Mouse (Mus musculus): Measurements from ENCODE around the gene Fbxl13.

The Fbxl13 gene

DNA sequence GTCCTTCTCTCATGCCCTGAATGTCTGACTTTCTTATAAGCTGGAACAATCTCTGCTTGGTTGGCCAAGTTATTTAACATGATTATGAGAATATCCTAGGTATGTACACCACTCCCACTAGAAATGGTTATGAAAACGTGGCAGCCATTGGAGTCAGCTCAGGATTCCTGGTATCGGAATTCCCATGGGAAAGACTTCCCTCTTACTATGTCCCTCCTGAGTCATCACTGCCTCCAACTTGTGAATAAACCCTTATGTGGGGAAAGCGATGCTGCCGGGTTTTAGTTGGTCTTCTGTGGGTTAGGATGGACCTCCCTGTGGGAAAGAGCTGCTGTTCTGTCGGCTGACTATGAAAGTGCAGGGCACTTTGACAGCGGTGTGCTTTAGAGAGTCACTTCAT lies 163.9 kb downstream of the Fbxl13 start:
- DNase-seq: no peak

DNA sequence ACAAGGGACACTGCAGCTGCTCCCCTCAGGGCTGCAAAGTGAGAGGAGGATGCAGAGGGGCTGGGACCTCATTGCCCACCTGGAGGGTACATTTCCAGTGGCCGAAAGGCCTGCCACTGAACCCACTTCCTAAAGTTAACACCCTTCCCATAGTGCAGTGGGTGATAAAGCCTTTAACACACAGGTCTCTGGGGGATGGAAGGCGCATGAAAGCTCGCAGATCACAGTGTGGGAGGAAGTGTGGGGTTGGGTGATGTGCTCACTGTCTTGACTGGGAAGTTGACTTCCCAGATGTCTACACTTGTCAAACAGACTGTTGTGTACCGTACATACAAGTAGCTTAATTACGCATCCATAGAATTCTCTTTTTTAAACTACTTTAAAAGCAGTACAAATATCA lies 165.7 kb downstream of the Fbxl13 start:
- no peak for DNase-seq

DNA sequence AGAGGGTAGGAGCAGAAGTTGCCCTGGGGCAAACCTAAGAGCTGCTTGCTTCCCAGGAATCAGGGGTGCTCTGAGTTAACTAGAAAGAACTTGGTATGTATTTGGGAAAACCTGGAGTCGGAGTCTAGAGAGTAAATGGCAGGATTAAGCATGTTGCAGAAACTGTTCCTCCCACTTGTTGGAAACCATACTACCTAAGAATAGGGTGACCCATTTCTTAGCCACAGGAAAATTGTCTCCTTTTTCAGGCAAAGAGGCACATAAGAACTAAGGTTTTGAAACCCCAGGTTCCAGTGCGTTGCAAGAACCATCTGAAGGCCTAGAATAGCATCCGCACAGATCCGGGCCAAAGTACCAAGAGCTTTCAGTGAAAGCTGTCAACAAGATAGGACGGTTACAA lies 167.0 kb downstream of the Fbxl13 start:
- no peak for DNase-seq

DNA sequence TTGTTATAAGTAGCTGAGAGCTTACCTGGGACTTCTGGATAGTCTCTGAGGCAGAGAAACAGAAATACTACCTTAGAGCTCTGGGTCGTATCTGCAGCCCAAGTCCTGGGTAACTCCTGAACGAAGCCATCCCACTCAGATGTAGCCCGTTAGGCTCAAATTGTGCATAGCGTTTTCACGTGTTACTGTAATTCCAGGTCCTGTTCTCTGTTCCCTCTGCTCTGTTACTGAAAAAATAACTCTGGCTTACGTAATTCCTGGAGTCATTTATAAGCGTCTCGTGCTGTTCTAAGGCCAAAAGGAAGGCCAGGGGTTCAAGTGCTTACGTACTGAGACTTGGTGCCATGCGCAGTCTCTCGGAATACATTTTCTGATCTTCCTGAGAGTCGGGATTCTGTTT lies 177.3 kb downstream of the Fbxl13 start:
- no peak for DNase-seq

- no peak for DNase-seq
Measured at GRCm38 (mm10) chr5:21467387-21467786, 178.0 kb downstream of the Fbxl13 start.

DNA sequence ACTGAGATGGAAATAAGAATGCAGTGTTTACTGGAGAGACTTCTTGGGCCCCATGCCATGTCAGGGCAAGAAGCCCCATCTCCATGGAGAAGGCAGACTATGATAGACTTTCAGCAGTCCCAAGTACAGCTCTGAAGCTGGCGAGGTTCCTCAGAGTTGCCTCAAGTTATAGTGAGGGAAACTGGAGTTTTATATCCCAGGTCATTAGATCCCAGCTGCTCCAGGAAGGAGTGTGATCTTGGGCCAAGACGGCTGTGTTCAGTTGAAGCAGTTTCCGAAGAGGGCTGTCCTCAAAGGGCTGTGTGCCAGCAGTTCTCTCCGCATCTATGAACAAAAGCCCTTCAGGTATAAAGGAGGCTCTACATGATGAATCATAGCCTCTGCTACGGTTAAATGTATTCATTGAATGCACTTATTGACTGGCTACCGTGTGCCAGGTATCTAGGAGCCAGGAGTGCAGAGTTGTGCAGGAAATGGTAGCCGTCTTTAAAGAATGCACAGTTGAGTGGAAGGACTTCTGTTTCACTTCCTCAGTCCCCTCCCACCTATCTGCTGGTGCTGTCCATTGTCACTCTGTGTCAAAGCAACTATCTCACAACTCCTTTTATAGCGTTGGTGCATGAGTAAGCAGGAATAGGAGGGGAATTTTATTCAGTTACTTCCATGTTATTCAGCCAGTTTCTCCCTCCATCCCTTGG lies 204.5 kb downstream of the Fbxl13 start:
- DNase-seq: peak; percentile 37 to 40

DNA sequence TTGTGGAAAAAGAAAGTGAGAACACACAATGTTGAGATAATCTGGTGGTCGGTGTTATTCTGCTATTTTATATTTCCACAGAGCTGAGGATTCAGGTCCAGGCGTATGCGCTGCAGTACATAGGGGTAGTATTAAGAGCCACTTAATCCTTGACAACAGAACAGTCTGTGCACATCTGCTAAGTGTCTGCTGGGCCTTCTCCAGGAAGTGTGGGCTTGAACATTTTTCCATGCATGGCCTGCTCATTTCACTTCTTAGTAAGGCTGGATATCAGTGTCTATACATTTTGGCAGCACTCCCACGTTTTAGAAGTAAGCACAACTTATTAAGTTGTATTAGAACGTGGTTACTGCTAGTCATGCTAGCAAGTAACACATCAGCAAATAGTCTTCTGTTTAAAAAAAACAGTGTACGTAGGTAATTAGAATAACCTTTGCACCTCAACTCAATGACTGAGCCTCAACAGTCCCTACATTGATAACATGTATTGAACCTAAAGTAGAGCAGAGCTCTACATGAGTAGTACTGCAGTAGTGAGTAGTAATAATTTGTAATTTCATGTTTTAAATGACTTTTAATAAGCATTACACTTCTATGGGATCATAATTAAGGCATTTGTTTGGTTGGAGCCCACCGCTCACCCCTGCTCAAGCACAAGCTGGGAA lies 205.9 kb downstream of the Fbxl13 start:
- DNase-seq: no peak

GRCm38 (mm10) chr5:21438428-21438827 lies 207.0 kb downstream of the Fbxl13 start:
- DNase-seq: no peak

- no peak for DNase-seq
Measured at GRCm38 (mm10) chr5:21436471-21436975, 208.9 kb downstream of the Fbxl13 start.

- peak in 1 of 2 experiments; percentile 24 for DNase-seq
Measured at GRCm38 (mm10) chr5:21434148-21434929, 211.1 kb downstream of the Fbxl13 start.
